Mouse (Mus musculus): Measurements from ENCODE around the gene Zfp296. TPM values are rescaled to one million over a fixed set of nuclear protein-coding genes. Genes with fewer than 3 reads are reported as not detected.
"Not testable (repeated sequence)": the region's sequence is repeated elsewhere in the genome, so short reads cannot be mapped to it uniquely, and the experiment has no call there.

The Zfp296 gene
- polyA plus RNA-seq, 1 experiment from 2014 or later = 0.13 TPM

DNA sequence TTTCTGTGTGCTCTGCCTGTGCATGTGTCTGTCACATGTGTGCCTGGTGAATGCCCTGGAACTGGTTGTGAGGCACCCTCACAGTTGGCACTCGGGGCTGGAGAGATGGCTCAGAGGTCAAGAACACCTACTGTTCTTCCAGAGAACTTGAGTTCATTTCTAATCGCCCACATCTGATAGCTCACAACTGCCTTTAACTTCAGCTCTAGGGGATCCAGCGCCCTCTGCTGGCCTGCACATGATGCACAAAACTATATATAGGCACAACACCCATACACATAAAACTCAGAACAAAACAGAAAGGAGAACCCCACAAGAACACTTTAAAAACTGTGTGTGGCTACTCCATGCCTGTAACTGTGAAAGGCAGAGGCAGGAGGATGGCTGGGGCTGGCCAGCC, 12.1 kb downstream of the Zfp296 start:
- Histone ChIP-seq H3K9ac (replicated peaks; ENCODE audit: low read depth, low read length) (no peak overlapping the region), H3K4me3 (ENCODE audit: low read depth, low read length) (no peak overlapping the region), H3K9me3 (ENCODE audit: control insufficient read depth, low read length) (no peaks in the 10 kb centered on the region), H3K4me2 (ENCODE audit: low read depth, low read length) (no peak overlapping the region), H3K36me3 (ENCODE audit: control insufficient read depth, insufficient read depth, low read length) (peaks cover 79% of the 10 kb centered on the region), H3K4me1 (ENCODE audit: control insufficient read depth, insufficient read depth, low read length) (no peaks in the 10 kb centered on the region), H3K27ac (ENCODE audit: low read depth, low read length) (no peak overlapping the region), H3K27me3 (ENCODE audit: control insufficient read depth, insufficient read depth, low read length) (no peaks in the 10 kb centered on the region)
- WGBS = 52% methylated on average over 3 of the region's 3 CpGs
- ATAC-seq (ENCODE audit: low read depth) = no peak

DNA sequence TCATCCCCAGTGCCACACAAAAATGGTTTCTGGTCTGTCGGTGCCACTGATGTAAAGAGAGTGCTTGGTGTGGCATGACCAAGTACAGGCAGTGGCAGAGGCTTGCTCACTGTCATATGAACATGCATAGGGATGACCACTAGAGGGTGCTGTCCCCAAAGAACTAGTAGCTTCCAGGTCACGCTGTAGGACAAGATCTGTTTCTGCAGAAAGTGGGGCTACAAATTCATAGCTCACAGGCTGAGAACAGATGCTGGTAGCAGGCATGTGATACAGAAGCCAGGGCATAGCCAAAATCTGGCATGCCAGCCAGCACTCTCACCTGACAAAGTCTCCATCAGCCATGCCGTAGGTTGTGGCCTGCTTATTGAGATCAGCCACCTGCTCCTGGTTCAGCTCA, 12.8 kb downstream of the Zfp296 start:
- Histone ChIP-seq H3K36me3 (ENCODE audit: control insufficient read depth, insufficient read depth, low read length) (peaks cover 76% of the 10 kb centered on the region), H3K27ac (ENCODE audit: low read depth, low read length) (no peak overlapping the region), H3K9me3 (ENCODE audit: control insufficient read depth, low read length) (no peaks in the 10 kb centered on the region), H3K4me3 (ENCODE audit: low read depth, low read length) (no peak overlapping the region), H3K27me3 (ENCODE audit: control insufficient read depth, insufficient read depth, low read length) (no peaks in the 10 kb centered on the region), H3K4me1 (ENCODE audit: control insufficient read depth, insufficient read depth, low read length) (no peaks in the 10 kb centered on the region), H3K4me2 (ENCODE audit: low read depth, low read length) (no peak overlapping the region), H3K9ac (replicated peaks; ENCODE audit: low read depth, low read length) (no peak overlapping the region)
- ATAC-seq (ENCODE audit: low read depth) = peak; percentile 58; the same call in 1 of the 2 replicates
- WGBS = 67% methylated on average over 3 of the region's 3 CpGs

DNA sequence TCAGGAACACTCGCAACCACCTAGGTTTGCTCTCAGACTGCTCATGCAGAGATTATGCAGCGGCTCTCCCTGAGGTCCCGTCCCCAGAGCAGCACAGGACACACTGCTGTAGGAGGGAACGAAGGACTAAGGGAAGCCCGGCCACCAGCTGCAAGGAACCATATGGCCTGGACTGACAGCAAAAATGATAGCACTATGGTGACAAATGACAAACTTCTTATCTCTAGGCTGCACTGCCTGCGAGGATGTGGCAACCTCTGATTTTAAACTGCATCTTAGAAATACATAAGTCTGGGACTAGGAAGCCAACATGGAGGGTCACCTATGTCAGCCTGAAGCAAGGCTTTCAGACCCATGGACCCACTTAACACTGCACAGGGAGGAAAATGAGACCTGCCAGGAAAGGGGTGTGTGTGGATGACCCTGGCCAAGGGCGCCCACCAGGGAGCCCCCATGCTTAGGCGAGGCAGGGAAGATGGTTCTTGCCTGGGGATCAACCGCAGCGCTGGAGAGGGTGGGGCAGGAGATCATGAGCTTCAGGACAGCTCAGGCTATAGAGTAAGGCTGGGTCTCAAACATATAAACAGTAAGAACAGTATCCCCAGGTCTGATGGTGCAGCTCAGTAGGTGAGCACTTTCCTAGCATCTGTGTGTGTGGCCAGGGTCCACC, 16.1 kb downstream of the Zfp296 start:
- H3K36me3 ChIP-seq (ENCODE audit: control insufficient read depth, insufficient read depth, low read length) = peaks cover 51% of the 10 kb centered on the region
- H3K4me3 ChIP-seq (ENCODE audit: low read depth, low read length) = no peak overlapping the region
- ATAC-seq (ENCODE audit: low read depth) = no peak
- H3K9ac ChIP-seq (replicated peaks; ENCODE audit: low read depth, low read length) = no peak overlapping the region
- H3K9me3 ChIP-seq (ENCODE audit: control insufficient read depth, low read length) = no peaks in the 10 kb centered on the region
- H3K4me2 ChIP-seq (ENCODE audit: low read depth, low read length) = no peak overlapping the region
- WGBS = 93% methylated on average over 10 of the region's 10 CpGs
- no peaks in the 10 kb centered on the region for H3K4me1 ChIP-seq (ENCODE audit: control insufficient read depth, insufficient read depth, low read length)
- no peak overlapping the region for H3K27ac ChIP-seq (ENCODE audit: low read depth, low read length)
- H3K27me3 ChIP-seq (ENCODE audit: control insufficient read depth, insufficient read depth, low read length) = no peaks in the 10 kb centered on the region

DNA sequence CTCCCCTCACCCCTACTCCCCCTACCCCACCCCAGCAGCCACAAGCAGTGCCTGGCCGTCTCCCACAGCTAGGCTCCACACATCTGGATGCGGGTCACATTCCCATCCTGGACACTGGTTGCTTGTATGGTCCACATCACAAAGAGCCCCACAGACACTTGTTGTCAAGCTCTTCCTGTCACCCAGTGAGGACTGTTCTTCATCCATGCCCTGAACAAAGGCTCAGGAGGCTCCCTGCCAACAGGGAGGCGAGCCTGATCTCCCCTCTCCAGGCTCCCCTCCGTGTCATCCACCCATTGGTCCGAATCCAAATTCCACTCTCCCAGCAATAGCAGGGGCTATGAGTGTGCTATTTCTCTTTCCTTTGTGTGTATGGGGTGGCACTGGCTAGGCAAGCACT, 23.5 kb downstream of the Zfp296 start:
- H3K9me3 ChIP-seq (ENCODE audit: control insufficient read depth, low read length) = no peaks in the 10 kb centered on the region
- H3K4me1 ChIP-seq (ENCODE audit: control insufficient read depth, insufficient read depth, low read length) = peaks cover 17% of the 10 kb centered on the region
- no peaks in the 10 kb centered on the region for H3K27me3 ChIP-seq (ENCODE audit: control insufficient read depth, insufficient read depth, low read length)
- no peak overlapping the region for H3K4me2 ChIP-seq (ENCODE audit: low read depth, low read length)
- H3K4me3 ChIP-seq (ENCODE audit: low read depth, low read length) = no peak overlapping the region
- H3K36me3 ChIP-seq (ENCODE audit: control insufficient read depth, insufficient read depth, low read length) = peaks cover 19% of the 10 kb centered on the region
- H3K9ac ChIP-seq (replicated peaks; ENCODE audit: low read depth, low read length) = no peak overlapping the region
- whole genome bisulfite sequencing = 35% methylated on average over 5 of the region's 5 CpGs
- H3K27ac ChIP-seq (ENCODE audit: low read depth, low read length) = peak overlapping the region; percentile 67
- ATAC-seq (ENCODE audit: low read depth) = peak; percentile 69; the same call in 1 of the 2 replicates

DNA sequence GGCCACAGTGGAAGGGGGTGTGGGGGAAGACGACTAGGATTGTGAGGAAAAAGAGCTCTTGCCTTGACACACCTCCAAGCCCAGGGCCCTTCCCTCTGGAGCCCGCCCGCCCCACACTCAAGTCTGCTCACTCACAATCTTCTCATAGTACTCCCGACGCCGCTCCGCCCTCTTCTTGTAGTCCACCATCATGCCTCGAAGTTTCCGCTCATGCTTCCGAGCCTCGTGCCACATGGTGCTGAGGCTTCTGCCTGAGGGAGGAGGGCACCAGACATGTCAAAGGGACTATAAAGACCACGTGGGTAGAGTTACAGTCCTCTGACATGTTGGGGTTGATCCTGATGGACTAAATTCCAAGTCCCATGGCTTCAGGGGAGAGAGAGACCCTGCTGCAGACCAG, 26.0 kb downstream of the Zfp296 start:
- no peak overlapping the region for H3K27ac ChIP-seq (ENCODE audit: low read depth, low read length)
- no peak for ATAC-seq (ENCODE audit: low read depth)
- H3K9ac ChIP-seq (replicated peaks; ENCODE audit: low read depth, low read length) = no peak overlapping the region
- peak overlapping the region; percentile 97 for H3K4me3 ChIP-seq (ENCODE audit: low read depth, low read length)
- no peaks in the 10 kb centered on the region for H3K9me3 ChIP-seq (ENCODE audit: control insufficient read depth, low read length)
- peak overlapping the region; percentile 96 for H3K4me2 ChIP-seq (ENCODE audit: low read depth, low read length)
- peaks cover 17% of the 10 kb centered on the region for H3K36me3 ChIP-seq (ENCODE audit: control insufficient read depth, insufficient read depth, low read length)
- H3K27me3 ChIP-seq (ENCODE audit: control insufficient read depth, insufficient read depth, low read length) = no peaks in the 10 kb centered on the region
- H3K4me1 ChIP-seq (ENCODE audit: control insufficient read depth, insufficient read depth, low read length) = peaks cover 17% of the 10 kb centered on the region
- WGBS = 84% methylated on average over 12 of the region's 12 CpGs

DNA sequence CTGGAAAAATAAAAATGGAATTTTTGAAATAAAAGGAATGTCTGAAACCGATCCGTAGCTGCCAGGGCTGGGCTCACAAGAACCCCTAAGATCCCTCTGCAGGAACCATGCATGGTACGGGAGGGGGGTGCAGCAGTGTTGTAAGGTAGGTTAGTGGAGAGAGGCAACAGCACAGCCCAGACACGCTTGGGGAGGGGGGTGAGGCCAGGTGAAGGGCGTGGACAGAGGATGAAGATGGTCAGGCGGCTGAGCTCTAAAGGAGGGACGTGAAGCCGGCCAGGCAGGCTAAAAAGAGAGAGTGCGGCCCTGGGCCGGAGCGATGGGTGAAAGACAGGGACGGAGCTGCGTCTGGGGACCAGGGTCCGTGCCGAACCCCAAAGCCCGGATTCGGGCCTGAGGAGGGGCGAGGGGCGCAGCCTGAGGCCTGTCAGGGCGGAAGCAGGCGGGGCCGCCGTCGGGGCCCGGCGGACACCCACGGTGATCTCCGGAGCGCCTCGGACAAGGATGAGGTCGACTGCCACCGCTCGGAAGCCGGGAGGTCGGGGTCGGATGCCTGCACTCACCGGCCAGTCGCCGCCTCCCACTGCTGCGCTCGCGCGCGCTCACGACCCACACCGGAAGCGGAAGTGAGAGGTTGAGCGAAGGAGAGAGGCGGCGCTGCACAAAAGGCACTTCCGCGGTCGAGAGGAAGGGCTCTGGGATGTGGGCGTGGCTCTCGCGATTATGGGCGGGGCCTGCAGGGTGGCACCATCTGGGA, 26.9 kb downstream of the Zfp296 start, which contains the start of gene Clasrp:
Gene Clasrp (minus strand): TSS at position 638 of the 757 bp plus-strand sequence.
- Histone ChIP-seq H3K27ac (ENCODE audit: low read depth, low read length) (peak within 1 kb of the TSS; percentile 72), H3K9me3 (ENCODE audit: control insufficient read depth, low read length) (no peaks in the 10 kb centered on the region), H3K27me3 (ENCODE audit: control insufficient read depth, insufficient read depth, low read length) (no peaks in the 10 kb centered on the region), H3K4me2 (ENCODE audit: low read depth, low read length) (peak within 1 kb of the TSS; percentile 96), H3K9ac (replicated peaks; ENCODE audit: low read depth, low read length) (peak within 1 kb of the TSS; percentile 93), H3K4me1 (ENCODE audit: control insufficient read depth, insufficient read depth, low read length) (peaks cover 17% of the 10 kb centered on the region), H3K36me3 (ENCODE audit: control insufficient read depth, insufficient read depth, low read length) (peaks cover 13% of the 10 kb centered on the region), H3K4me3 (ENCODE audit: low read depth, low read length) (peak within 1 kb of the TSS; percentile 97)
- 2% methylated on average over 57 of the region's 57 CpGs for WGBS
- ATAC-seq (ENCODE audit: low read depth) = peak; percentile 91

DNA sequence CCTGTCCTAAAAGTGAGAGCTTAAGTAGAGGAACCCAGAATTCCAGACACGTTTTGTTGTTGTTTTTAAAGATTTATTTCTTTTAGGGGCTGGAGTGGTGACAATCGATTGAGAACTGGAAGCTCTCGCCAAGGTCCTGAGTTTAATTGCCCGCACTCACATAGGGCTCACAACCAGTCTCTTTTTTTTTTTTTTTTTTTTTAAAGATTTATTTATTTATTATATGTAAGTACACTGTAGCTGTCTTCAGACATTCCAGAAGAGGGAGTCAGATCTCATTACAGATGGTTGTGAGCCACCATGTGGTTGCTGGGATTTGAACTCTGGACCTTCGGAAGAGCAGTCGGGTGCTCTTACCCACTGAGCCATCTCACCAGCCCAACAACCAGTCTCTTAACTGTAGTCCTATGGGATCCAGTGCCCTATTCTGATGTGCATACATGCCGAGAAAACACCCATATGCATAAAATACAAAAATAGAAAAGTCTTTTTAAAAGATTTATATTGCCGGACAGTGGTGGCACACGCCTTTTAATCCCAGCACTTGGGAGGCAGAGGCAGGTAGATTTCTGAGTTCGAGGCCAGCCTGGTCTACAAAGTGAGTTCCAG, 27.6 kb downstream of the Zfp296 start:
- WGBS = 60% methylated on average over 10 of the region's 10 CpGs
- peak; percentile 19; the same call in 1 of the 2 replicates for ATAC-seq (ENCODE audit: low read depth)
- H3K9ac ChIP-seq (replicated peaks; ENCODE audit: low read depth, low read length) = peak overlapping the region; percentile 93

DNA sequence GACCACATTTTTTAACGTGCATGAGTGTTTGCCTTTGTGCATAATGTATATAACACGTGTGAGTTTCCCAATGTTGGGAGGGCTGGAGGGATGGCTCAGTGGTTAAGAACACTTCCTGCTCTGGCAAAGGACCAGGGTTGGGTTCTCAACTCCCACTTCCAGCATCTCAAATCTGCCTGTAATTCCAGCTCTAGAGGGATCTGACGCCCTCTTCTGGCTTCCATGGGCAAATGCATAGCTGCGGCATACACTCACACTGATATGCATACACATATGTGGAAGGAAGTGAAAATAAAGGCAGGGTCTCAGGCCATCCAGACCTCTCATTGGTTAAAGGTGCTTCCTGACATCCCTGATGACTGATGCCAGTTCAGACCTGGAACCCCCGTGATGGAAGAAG, 30.2 kb downstream of the Zfp296 start:
- Histone ChIP-seq H3K27ac (ENCODE audit: low read depth, low read length) (no peak overlapping the region), H3K4me1 (ENCODE audit: control insufficient read depth, insufficient read depth, low read length) (peaks cover 13% of the 10 kb centered on the region), H3K9me3 (ENCODE audit: control insufficient read depth, low read length) (no peaks in the 10 kb centered on the region), H3K4me2 (ENCODE audit: low read depth, low read length) (no peak overlapping the region), H3K36me3 (ENCODE audit: control insufficient read depth, insufficient read depth, low read length) (no peaks in the 10 kb centered on the region), H3K4me3 (ENCODE audit: low read depth, low read length) (no peak overlapping the region), H3K9ac (replicated peaks; ENCODE audit: low read depth, low read length) (no peak overlapping the region), H3K27me3 (ENCODE audit: control insufficient read depth, insufficient read depth, low read length) (no peaks in the 10 kb centered on the region)
- 82% methylated on average over 5 of the region's 5 CpGs for WGBS
- no peak for ATAC-seq (ENCODE audit: low read depth)

More for the DNA sequence above, 27.6 kb downstream of the Zfp296 start:
- not testable (repeated sequence) for H3K27me3 ChIP-seq (ENCODE audit: control insufficient read depth, insufficient read depth, low read length); H3K9me3 ChIP-seq (ENCODE audit: control insufficient read depth, low read length)
- Histone ChIP-seq H3K4me1 (ENCODE audit: control insufficient read depth, insufficient read depth, low read length) (peaks cover 17% of the 10 kb centered on the region), H3K4me2 (ENCODE audit: low read depth, low read length) (peak overlapping the region; percentile 96), H3K4me3 (ENCODE audit: low read depth, low read length) (peak overlapping the region; percentile 97), H3K27ac (ENCODE audit: low read depth, low read length) (peak overlapping the region; percentile 72), H3K36me3 (ENCODE audit: control insufficient read depth, insufficient read depth, low read length) (peaks cover 13% of the 10 kb centered on the region)

Measured in neural tube, embryonic 14.5 days (tissue).